Mouse (Mus musculus): ENCODE measurements around the gene Pde6c. TPM values are rescaled to one million over a fixed set of nuclear protein-coding genes. Genes with fewer than 3 reads are reported as not detected.
A peak's percentile ranks its signal among the peaks of the same experiment; 100 is the strongest.

The Pde6c gene
- 0.15 and 0.24 TPM in 2 replicates for polyA plus RNA-seq (2015; fragmentation: Nextera tagmentation; extraction: Ambion mirVana)

DNA sequence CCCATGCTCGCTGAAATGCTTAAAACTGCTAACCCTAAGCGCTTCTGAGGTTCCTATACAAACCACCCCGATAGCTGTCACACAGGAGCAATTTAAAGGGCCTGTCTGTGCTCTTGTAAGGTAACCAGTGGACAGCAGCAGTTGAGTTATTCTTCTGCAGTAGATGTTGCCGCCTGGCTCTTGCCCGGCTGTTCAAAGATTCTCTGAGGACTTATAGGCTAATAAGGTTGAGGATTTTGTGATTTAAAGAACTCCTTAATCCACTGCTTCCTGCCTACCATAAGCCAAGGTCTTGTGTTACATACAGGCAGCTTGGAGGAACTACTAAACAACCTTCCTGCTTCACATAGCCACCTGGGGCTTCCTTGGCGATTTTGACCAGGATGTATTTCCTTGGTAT lies at the start of gene Pde6c:
Gene Pde6c (plus strand): TSS at position 301 of the 400 bp plus-strand sequence.
- Histone ChIP-seq H3K9ac (no peak within 1 kb of the TSS), H3K4me2 (replicated peaks) (no peak within 1 kb of the TSS), H3K27ac (no peak within 1 kb of the TSS), H3K9me3 (no peaks in the 10 kb centered on the region), H3K4me3 (replicated peaks) (no peak within 1 kb of the TSS), H3K27me3 (replicated peaks) (no peaks in the 10 kb centered on the region), H3K4me1 (replicated peaks) (no peaks in the 10 kb centered on the region), H3K36me3 (no peaks in the 10 kb centered on the region)
- WGBS: 75% methylated on average over 6 of the region's 6 CpGs
- ATAC-seq: no peak

DNA sequence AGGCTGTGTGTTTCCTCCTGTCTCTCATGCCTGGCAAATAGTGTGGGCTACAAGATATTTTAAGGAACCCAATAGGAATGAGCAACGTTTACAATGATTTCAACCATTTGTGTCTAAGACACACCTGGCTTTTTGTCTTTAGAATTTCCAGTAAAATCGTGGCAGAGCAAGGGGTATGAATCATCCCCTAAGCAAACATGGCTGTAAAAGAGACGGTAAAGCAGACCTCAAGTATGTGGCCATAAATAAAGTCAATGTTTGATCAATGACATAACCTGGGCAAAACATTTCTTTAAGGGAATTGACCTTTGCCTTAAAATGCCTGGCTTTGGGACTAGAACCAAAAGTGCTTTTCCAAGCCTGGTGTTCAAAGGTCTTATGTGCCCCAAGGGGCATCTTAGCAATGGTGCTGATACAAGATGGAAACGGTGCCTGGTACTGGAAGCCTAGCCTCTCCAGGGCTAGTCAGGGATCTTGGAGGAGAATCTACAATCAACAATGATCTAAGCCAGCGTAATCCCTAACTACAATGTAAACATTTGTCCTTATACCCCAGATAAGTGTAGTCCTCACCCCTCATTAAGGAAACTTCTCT lies 49.6 kb upstream of the Pde6c start:
- H3K4me1 ChIP-seq (replicated peaks): peaks cover 8% of the 10 kb centered on the region
- ATAC-seq: peak; percentile 86
- H3K9ac ChIP-seq: no peak overlapping the region
- H3K9me3 ChIP-seq: no peaks in the 10 kb centered on the region
- H3K27ac ChIP-seq: 0 out of 2 replicates have a peak overlapping the region, but pooled peaks have one; percentile 54
- H3K27me3 ChIP-seq (replicated peaks): no peaks in the 10 kb centered on the region
- H3K36me3 ChIP-seq: no peaks in the 10 kb centered on the region
- WGBS: 12% methylated on average over 5 of the region's 5 CpGs
- no peak overlapping the region for H3K4me3 ChIP-seq (replicated peaks)
- H3K4me2 ChIP-seq (replicated peaks): 0 out of 2 replicates have a peak overlapping the region, but pooled peaks have one; percentile 3

DNA sequence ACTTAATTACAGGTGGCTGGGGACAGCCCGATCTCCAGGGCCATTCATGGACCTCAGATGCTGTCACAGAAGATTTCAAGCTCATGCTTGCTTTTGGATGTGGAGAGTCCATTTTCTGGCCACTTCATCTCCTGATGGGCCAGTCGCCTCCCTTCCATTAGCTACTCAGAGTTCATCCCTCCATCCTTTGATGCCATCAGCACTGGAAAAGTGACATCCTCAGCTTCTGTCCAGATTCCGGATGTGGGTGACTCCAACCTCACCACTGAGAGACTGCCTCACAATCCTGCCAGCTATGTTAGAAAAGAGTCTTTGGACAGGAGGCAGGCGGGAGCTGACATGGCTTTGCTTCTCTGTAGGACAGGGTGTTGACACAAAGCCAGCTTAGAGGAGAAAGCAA lies 46.7 kb upstream of the Pde6c start:
- no peak overlapping the region for H3K27ac ChIP-seq
- no peak overlapping the region for H3K4me3 ChIP-seq (replicated peaks)
- 84% methylated on average over 4 of the region's 4 CpGs for WGBS
- no peak overlapping the region for H3K4me2 ChIP-seq (replicated peaks)
- H3K9ac ChIP-seq: no peak overlapping the region
- no peaks in the 10 kb centered on the region for H3K9me3 ChIP-seq
- ATAC-seq: no peak
- peaks cover 8% of the 10 kb centered on the region for H3K4me1 ChIP-seq (replicated peaks)
- H3K36me3 ChIP-seq: no peaks in the 10 kb centered on the region
- no peaks in the 10 kb centered on the region for H3K27me3 ChIP-seq (replicated peaks)

DNA sequence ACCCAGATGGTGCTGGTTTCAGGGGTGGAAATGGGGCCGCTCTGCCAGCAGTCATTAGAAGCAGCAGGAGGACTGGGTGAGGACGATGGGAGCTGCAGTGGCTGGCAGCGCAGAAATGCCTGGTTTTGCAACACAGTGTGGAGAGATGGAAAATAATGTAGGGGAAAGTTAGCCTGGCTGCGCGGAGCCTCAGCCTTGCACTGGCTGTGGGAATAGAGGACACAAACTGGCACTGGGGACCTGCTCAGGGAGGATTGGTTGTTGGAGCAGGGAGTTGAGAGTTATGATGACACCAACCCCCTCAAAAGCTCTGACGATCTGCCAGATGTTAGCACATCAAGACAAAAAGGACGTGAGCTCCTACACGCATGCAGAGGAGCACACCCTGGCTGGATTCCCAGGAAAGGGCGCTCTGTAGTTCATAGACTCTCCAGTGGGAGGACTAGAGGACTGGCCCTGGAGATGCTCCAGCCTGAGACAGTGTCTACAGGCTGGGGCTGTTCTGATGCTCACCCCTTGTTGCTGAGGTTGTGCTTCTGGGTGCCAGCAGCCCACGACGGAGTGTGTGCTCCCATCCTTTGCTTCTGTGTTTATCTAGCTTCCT lies 45.5 kb upstream of the Pde6c start:
- Histone ChIP-seq H3K27me3 (replicated peaks) (no peaks in the 10 kb centered on the region), H3K36me3 (no peaks in the 10 kb centered on the region), H3K27ac (no peak overlapping the region), H3K9me3 (no peaks in the 10 kb centered on the region), H3K4me1 (replicated peaks) (peaks cover 11% of the 10 kb centered on the region), H3K4me3 (replicated peaks) (no peak overlapping the region), H3K9ac (no peak overlapping the region), H3K4me2 (replicated peaks) (0 out of 2 replicates have a peak overlapping the region, but pooled peaks have one; percentile 5)
- ATAC-seq: peak; percentile 80
- 46% methylated on average over 11 of the region's 11 CpGs for WGBS

DNA sequence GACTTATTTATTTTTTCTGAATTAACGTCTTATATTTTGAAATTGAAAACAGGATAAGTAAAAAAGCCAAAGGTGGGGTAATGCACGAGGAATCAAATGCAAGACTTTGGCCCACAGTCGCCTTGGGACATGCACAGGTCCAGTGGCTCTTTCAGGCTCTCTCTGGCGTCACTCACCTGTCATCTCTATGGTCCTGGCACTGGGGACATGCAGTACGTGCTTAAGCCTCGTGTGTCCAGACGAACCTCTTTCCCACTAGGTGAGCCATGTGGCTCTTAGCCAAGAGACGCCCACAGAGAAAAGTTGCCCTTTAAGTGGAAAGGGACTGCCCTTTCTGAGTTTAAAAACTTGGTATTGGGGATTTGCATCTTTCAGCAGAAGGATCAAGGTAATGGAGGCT lies 43.2 kb upstream of the Pde6c start:
- Histone ChIP-seq H3K9ac (no peak overlapping the region), H3K27ac (no peak overlapping the region), H3K4me2 (replicated peaks) (no peak overlapping the region), H3K36me3 (no peaks in the 10 kb centered on the region), H3K4me1 (replicated peaks) (peaks cover 10% of the 10 kb centered on the region), H3K9me3 (no peaks in the 10 kb centered on the region), H3K4me3 (replicated peaks) (no peak overlapping the region), H3K27me3 (replicated peaks) (no peaks in the 10 kb centered on the region)
- WGBS: 84% methylated on average over 8 of the region's 8 CpGs
- no peak for ATAC-seq

DNA sequence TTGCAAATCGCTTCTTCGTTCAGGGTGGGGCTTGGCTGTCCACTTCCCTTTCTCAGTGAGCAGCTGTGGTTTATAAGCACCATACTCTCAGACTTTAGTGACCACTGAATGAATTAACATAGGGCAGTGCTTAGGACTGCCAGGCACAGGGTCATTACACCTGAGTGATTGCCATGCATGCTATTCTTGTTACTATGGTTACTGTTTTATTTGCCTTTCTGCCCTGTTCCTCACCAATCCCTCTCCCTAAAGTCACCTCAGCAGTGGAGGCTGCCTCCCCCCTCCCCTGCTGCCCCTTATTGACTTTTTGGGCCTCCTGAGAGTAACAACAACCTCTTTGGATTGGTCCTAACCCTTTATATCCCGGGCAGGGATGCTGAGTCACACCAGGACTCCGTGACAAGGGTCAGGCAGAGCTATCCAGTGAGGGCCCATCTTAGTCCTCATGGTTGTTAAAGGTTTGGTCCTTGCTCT lies 41.0 kb upstream of the Pde6c start:
- Histone ChIP-seq H3K4me1 (replicated peaks) (peaks cover 12% of the 10 kb centered on the region), H3K4me2 (replicated peaks) (no peak overlapping the region), H3K27me3 (replicated peaks) (peaks cover 10% of the 10 kb centered on the region; the same call in 1 of the 2 replicates), H3K9ac (no peak overlapping the region), H3K9me3 (no peaks in the 10 kb centered on the region), H3K36me3 (no peaks in the 10 kb centered on the region), H3K27ac (no peak overlapping the region), H3K4me3 (replicated peaks) (no peak overlapping the region)
- peak; percentile 79 for ATAC-seq
- 40% methylated on average over 4 of the region's 4 CpGs for WGBS

DNA sequence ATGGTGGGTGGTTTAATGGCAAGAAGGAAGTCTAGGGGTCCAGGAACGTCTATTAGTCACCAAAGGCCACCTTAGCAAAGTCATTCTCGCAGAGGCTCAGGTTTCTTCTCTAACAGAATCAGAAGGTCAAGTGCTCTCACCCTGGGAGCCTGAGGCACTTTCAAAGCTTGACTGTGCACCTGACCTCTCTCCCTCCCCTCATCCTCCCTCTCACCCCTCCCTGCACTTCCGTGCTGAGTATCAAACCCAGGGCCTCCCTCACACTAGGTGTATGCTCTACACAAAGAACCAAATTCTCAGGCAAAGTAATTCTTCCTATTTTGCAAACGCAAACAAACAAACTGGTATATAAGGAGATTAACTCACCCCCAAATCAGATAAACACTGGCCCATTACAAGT lies 36.4 kb upstream of the Pde6c start:
- Histone ChIP-seq H3K4me2 (replicated peaks) (no peak overlapping the region), H3K9me3 (no peaks in the 10 kb centered on the region), H3K9ac (no peak overlapping the region), H3K27ac (no peak overlapping the region), H3K4me3 (replicated peaks) (no peak overlapping the region), H3K4me1 (replicated peaks) (peaks cover 7% of the 10 kb centered on the region; the same call in 1 of the 2 replicates), H3K27me3 (replicated peaks) (peaks cover 30% of the 10 kb centered on the region), H3K36me3 (no peaks in the 10 kb centered on the region)
- no peak for ATAC-seq
- 20% methylated on average over 4 of the region's 4 CpGs for WGBS

DNA sequence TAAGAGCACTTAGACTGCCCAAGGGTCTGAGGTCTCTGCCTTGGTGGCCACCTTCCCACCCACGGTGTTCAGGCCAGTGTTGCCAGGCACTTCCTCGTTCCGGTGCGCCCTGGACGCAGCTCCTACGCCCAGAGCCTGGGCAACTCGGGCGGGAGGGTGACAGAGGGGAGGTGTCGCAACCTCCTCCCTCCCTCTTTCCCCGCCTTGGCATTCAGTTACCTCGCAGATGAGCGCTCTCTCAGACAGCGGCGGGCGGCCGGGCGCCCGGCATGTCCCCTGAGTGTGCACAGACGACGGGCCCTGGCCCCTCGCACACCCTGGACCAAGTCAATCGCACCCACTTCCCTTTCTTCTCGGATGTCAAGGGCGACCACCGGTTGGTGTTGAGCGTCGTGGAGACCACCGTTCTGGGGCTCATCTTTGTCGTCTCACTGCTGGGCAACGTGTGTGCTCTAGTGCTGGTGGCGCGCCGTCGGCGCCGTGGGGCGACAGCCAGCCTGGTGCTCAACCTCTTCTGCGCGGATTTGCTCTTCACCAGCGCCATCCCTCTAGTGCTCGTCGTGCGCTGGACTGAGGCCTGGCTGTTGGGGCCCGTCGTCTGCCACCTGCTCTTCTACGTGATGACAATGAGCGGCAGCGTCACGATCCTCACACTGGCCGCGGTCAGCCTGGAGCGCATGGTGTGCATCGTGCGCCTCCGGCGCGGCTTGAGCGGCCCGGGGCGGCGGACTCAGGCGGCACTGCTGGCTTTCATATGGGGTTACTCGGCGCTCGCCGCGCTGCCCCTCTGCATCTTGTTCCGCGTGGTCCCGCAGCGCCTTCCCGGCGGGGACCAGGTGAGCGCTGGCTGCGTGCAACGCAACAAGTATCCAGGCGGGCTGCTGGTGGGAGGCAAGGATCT lies 35.5 kb upstream of the Pde6c start, which contains the start of gene Ffar4:
Gene Ffar4 (plus strand): TSS at position 214 of the 901 bp plus-strand sequence.
- H3K27ac ChIP-seq: no peak within 1 kb of the TSS
- no peaks in the 10 kb centered on the region for H3K9me3 ChIP-seq
- 0 out of 2 replicates have a peak, but pooled peaks cover 3% of the 10 kb centered on the region for H3K4me1 ChIP-seq (replicated peaks)
- peak within 1 kb of the TSS; percentile 70 for H3K4me2 ChIP-seq (replicated peaks)
- peak; percentile 80 for ATAC-seq
- H3K27me3 ChIP-seq (replicated peaks): peaks cover 30% of the 10 kb centered on the region
- H3K4me3 ChIP-seq (replicated peaks): peak within 1 kb of the TSS; percentile 39
- no peaks in the 10 kb centered on the region for H3K36me3 ChIP-seq
- under 1% methylated on average over 77 of the region's 77 CpGs for WGBS
- H3K9ac ChIP-seq: peak within 1 kb of the TSS; percentile 22

DNA sequence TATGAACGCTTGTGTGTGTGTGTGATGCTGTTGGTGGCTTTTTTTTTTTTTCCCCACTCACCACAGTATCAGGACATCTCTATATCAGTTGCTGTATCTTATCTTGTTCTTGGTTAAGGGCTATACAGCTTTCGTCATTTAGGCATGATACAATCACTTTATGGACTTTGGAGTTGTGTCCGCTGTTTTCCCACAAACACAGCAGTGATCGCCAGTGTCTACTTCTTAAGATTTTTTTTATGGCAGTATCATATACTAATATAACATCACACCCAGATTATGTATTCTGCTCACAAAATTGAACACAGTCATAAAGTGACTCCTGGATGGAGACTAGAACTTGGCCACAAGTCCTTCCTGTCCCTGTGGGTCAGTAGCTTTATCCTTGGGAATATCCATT lies 24.7 kb upstream of the Pde6c start:
- no peak overlapping the region for H3K4me3 ChIP-seq (replicated peaks)
- H3K36me3 ChIP-seq: no peaks in the 10 kb centered on the region
- no peak overlapping the region for H3K4me2 ChIP-seq (replicated peaks)
- no peak overlapping the region for H3K27ac ChIP-seq
- no peak overlapping the region for H3K9ac ChIP-seq
- H3K27me3 ChIP-seq (replicated peaks): no peaks in the 10 kb centered on the region
- 73% methylated on average over 4 of the region's 4 CpGs for WGBS
- peak; percentile 45; the same call in 1 of the 2 replicates for ATAC-seq
- H3K9me3 ChIP-seq: no peaks in the 10 kb centered on the region
- 0 out of 2 replicates have a peak, but pooled peaks cover 4% of the 10 kb centered on the region for H3K4me1 ChIP-seq (replicated peaks)

DNA sequence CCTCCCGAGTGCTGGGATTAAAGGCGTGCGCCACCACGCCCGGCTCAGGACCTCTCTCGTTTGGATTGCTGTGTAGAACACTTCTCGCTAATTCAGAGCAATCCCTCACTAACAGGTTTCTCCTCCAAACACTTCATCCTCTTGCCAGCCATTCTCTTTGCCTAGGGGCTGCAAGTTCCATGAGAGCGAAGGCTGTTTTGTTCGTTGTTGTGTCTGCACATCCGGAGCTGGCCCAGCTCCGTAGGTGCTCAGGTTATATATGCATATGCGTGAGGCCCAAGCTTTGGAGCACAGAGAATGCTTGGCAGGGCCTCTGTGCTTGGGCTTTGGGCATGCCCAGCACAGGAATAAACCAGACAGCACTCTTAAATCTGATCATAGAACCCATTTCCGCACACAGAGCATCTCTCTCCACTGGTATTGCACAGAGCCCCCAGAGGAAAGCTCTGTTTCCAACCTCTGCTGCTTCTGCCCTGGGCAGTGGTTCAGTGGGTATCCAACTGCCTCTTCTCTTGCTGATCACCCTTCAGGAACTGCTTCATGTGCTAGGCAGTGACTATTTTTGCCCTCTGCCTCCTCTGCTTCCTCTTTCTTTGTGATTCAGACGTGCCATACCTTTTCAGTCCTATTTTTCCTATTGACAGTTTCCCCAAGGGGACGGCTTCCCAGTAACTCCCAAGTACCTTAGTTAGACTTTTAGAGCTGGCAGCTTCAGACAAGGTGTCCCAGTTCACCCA lies 22.9 kb upstream of the Pde6c start:
- Histone ChIP-seq H3K36me3 (no peaks in the 10 kb centered on the region), H3K4me2 (replicated peaks) (no peak overlapping the region), H3K9ac (no peak overlapping the region), H3K4me1 (replicated peaks) (0 out of 2 replicates have a peak, but pooled peaks cover 4% of the 10 kb centered on the region), H3K27me3 (replicated peaks) (no peaks in the 10 kb centered on the region), H3K4me3 (replicated peaks) (no peak overlapping the region), H3K27ac (no peak overlapping the region), H3K9me3 (no peaks in the 10 kb centered on the region)
- ATAC-seq: no peak
- WGBS: 91% methylated on average over 15 of the region's 15 CpGs

DNA sequence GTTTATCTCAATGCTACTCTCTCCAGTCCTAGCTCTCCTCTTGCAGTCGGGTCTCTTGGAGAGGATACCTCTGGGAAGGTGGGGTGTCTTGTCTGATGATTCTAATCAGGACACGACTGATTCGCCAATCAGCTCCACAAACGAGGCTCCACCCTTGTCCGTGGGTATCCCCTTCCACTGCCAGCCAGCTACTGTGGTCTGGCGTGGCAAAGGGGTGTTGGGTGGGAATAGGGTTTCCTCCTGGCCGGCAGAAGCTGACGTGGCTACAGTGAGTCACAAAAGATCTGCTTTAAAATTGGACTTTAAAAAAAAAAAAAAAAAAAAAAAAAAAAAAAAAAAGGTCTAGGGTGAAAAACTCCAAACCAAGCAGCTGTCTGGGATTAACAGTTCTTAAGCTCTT lies 21.5 kb upstream of the Pde6c start:
- no peak overlapping the region for H3K27ac ChIP-seq
- H3K4me3 ChIP-seq (replicated peaks): no peak overlapping the region
- no peaks in the 10 kb centered on the region for H3K27me3 ChIP-seq (replicated peaks)
- 0 out of 2 replicates have a peak, but pooled peaks cover 4% of the 10 kb centered on the region for H3K4me1 ChIP-seq (replicated peaks)
- H3K9me3 ChIP-seq: no peaks in the 10 kb centered on the region
- no peak overlapping the region for H3K9ac ChIP-seq
- no peak for ATAC-seq
- H3K4me2 ChIP-seq (replicated peaks): no peak overlapping the region
- 84% methylated on average over 8 of the region's 8 CpGs for WGBS
- no peaks in the 10 kb centered on the region for H3K36me3 ChIP-seq

Data from intestine, embryonic 15.5 days (tissue).